Mouse (Mus musculus): ENCODE measurements around the gene Ano1. TPM values are rescaled to one million over a fixed set of nuclear protein-coding genes. Genes with fewer than 3 reads are reported as not detected.

Gene Ano1
- polyA plus RNA-seq, 1 experiment from 2014 or later, result 9.7 TPM

DNA sequence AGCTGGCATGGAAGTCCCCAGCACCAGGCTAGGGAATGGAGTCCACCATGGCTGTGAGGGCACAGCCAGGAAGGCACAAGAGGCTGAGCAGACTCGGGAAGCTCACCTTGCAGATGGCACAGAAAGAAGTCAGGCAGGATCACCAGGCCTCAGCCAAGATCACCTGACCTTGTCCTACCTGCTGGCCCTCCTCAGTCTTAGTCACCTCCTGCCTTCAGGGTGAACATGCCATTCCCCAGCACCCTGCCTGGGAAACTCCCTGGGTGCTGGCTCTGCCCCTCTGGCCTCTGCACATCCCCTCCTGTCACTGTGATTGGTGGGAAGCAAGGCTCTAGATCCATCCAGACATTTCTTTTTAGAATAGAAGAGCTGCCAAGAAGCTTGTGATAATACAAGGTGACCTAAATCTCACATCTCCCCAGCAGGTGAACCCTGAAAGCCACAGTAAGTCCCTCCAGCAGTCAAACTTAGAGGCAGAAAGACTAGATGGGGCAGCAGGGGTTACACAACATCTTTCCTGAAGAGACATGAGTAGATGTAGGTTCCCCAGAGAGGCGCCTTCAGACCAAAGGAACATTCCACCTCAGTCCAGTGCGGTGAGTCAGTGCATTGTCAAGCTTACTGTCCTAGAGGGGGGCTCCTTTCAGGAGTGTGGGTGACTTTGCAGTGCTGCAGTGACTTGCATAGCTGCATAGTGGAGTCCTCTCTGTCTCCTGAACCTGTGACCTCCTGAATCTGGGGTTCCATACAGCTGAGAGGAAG, 184.7 kb downstream of the Ano1 start:
- no peak overlapping the region for H3K4me3 ChIP-seq
- no peaks in the 10 kb centered on the region for H3K27me3 ChIP-seq
- WGBS, result 70% methylated on average over 3 of the region's 3 CpGs
- no peak for ATAC-seq (ENCODE audit: insufficient number of reproducible peaks, low FRiP score, low TSS enrichment, low read depth)
- no peak overlapping the region for H3K27ac ChIP-seq
- no peaks in the 10 kb centered on the region for H3K9me3 ChIP-seq
- no peak overlapping the region for H3K4me2 ChIP-seq
- no peak overlapping the region for H3K9ac ChIP-seq
- H3K4me1 ChIP-seq, result peaks cover 9% of the 10 kb centered on the region; the same call in 1 of the 2 replicates
- H3K36me3 ChIP-seq, result no peaks in the 10 kb centered on the region

DNA sequence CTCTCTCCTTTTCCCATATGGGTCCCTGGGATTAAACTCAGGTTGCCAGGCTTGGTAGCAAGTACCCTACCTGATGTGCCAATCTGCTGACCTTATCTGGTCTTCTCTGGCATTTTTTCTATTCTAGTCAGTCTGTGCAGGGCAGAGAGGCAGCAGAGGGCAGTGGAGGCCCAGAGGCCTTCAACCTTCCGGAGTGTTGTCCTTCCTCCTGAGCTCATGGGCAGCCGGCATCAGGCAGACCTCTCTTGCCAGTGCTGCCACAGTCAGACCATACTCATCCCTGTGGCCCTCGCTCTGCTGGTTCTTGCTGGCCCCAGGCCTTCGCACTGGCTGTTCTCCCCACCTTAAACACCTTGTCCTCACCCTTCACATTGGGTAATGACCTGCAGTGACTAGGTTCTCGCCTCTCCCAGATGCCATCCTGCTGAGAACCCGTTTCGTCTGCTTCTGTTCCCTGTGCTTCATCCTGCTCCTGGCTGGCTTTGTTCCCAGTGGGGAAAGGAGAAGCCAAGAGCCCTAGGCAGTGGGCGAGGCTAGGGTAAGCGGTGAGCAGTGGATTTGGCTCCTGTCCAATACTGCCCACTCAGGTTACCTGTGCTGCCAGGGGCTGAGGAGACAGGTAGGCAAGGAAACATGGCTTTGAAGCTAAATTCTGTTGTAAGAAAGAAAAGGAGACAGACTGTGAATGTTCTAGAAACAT, 188.2 kb downstream of the Ano1 start:
- ATAC-seq (ENCODE audit: insufficient number of reproducible peaks, low FRiP score, low TSS enrichment, low read depth), result no peak
- no peak overlapping the region for H3K9ac ChIP-seq
- no peak overlapping the region for H3K4me2 ChIP-seq
- no peaks in the 10 kb centered on the region for H3K27me3 ChIP-seq
- no peaks in the 10 kb centered on the region for H3K9me3 ChIP-seq
- 45% methylated on average over 9 of the region's 9 CpGs for WGBS
- no peak overlapping the region for H3K4me3 ChIP-seq
- peak overlapping the region; percentile 50; the same call in 1 of the 2 replicates for H3K27ac ChIP-seq
- H3K4me1 ChIP-seq, result peaks cover 5% of the 10 kb centered on the region; the same call in 1 of the 2 replicates
- no peaks in the 10 kb centered on the region for H3K36me3 ChIP-seq

DNA sequence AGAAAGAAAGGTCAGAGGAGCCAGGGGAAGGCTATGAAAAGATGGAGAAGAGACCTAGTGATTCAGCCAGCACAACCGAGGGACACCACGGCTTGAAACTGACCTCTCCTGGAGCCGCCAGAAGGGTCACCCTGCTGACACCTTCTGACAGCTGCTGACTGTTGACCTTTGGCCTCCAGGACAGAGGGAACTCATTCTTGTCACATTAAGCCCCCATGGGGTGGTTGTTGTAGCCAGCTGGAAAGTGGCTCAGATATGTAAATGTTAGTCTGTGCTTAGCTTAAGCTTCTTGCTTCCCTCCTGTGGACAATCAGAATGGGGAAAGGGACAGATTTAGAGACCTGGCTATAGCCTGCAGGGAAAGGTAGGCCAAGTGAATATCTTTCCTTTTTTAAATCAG, 189.8 kb downstream of the Ano1 start:
- no peak overlapping the region for H3K9ac ChIP-seq
- 23% methylated on average over 3 of the region's 3 CpGs for WGBS
- H3K36me3 ChIP-seq, result no peaks in the 10 kb centered on the region
- H3K4me3 ChIP-seq, result no peak overlapping the region
- H3K4me2 ChIP-seq, result no peak overlapping the region
- H3K9me3 ChIP-seq, result no peaks in the 10 kb centered on the region
- H3K27me3 ChIP-seq, result no peaks in the 10 kb centered on the region
- H3K27ac ChIP-seq, result no peak overlapping the region
- peaks cover 5% of the 10 kb centered on the region; the same call in 1 of the 2 replicates for H3K4me1 ChIP-seq
- ATAC-seq (ENCODE audit: insufficient number of reproducible peaks, low FRiP score, low TSS enrichment, low read depth), result no peak

DNA sequence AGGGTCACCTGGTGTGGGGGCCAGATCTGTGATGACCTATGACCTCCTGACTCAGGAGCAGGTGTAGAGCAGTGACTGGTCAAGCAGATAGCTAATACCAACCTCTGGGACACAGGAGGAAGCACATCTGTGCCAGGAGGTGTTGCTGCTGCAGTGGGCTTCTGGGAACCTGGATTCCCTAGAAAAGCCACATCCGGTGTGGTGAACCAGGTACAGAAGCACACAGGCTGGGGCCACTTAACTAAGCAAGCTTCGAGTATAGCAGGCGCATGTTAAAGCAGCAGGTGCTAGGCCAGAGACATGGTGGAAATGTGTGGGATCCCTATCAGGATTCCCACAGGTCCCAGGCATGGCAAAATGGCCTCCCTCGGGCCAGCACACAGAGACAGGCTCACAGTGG, 191.2 kb downstream of the Ano1 start:
- Histone ChIP-seq H3K27ac (no peak overlapping the region), H3K4me1 (peaks cover 5% of the 10 kb centered on the region; the same call in 1 of the 2 replicates), H3K4me2 (no peak overlapping the region), H3K27me3 (peaks cover 3% of the 10 kb centered on the region; the same call in 1 of the 2 replicates), H3K4me3 (no peak overlapping the region), H3K9me3 (no peaks in the 10 kb centered on the region), H3K9ac (no peak overlapping the region), H3K36me3 (no peaks in the 10 kb centered on the region)
- 79% methylated on average over 4 of the region's 4 CpGs for WGBS
- ATAC-seq (ENCODE audit: insufficient number of reproducible peaks, low FRiP score, low TSS enrichment, low read depth), result no peak

DNA sequence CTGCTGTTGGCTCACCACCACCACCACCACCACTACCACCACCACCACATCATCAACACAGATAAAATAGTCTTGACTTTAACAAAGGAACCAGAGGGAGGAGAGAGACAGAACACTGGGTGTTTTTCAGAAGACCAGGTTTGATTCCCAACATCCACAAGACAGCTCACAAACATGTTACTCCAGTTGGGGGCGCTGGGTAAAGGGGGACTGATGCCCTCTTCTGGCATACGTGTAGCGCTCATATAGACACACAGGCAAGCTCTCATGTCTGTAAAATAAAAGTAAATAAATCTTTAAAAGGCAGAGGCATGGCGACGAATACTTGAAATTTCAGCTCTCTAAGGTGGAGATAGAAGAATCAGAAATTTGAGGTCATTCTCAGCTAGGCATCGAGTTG, 193.2 kb downstream of the Ano1 start:
- H3K4me1 ChIP-seq, result peaks cover 5% of the 10 kb centered on the region; the same call in 1 of the 2 replicates
- 55% methylated on average over 6 of the region's 6 CpGs for WGBS
- no peak overlapping the region for H3K4me2 ChIP-seq
- H3K36me3 ChIP-seq, result no peaks in the 10 kb centered on the region
- no peak overlapping the region for H3K4me3 ChIP-seq
- H3K9ac ChIP-seq, result no peak overlapping the region
- no peaks in the 10 kb centered on the region for H3K9me3 ChIP-seq
- H3K27ac ChIP-seq, result no peak overlapping the region
- ATAC-seq (ENCODE audit: insufficient number of reproducible peaks, low FRiP score, low TSS enrichment, low read depth), result no peak
- peaks cover 8% of the 10 kb centered on the region for H3K27me3 ChIP-seq

DNA sequence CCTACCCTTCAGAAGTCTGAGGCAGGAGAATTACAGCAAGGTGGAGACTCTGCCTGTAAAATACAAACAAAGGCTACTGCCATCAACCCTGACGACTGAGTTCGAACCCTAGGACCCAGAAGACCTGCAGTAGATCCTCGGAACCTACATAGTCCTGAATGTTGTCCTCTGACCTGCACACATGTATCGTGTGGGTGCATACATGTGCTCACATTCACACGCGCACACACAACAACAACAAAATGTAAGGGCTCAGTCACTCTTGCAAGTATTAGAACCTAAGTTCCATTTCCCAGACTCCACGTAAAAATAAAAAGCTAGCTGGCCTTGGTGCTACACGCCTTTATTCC, 197.7 kb downstream of the Ano1 start:
- H3K4me3 ChIP-seq, result peak overlapping the region; percentile 98
- peak overlapping the region; percentile 6 for H3K27ac ChIP-seq
- peak overlapping the region; percentile 56 for H3K9ac ChIP-seq
- 22% methylated on average over 8 of the region's 8 CpGs for WGBS
- no peaks in the 10 kb centered on the region for H3K9me3 ChIP-seq
- H3K4me2 ChIP-seq, result peak overlapping the region; percentile 77
- no peak for ATAC-seq (ENCODE audit: insufficient number of reproducible peaks, low FRiP score, low TSS enrichment, low read depth)
- H3K36me3 ChIP-seq, result peaks cover 30% of the 10 kb centered on the region
- H3K4me1 ChIP-seq, result peaks cover 18% of the 10 kb centered on the region
- peaks cover 8% of the 10 kb centered on the region for H3K27me3 ChIP-seq

DNA sequence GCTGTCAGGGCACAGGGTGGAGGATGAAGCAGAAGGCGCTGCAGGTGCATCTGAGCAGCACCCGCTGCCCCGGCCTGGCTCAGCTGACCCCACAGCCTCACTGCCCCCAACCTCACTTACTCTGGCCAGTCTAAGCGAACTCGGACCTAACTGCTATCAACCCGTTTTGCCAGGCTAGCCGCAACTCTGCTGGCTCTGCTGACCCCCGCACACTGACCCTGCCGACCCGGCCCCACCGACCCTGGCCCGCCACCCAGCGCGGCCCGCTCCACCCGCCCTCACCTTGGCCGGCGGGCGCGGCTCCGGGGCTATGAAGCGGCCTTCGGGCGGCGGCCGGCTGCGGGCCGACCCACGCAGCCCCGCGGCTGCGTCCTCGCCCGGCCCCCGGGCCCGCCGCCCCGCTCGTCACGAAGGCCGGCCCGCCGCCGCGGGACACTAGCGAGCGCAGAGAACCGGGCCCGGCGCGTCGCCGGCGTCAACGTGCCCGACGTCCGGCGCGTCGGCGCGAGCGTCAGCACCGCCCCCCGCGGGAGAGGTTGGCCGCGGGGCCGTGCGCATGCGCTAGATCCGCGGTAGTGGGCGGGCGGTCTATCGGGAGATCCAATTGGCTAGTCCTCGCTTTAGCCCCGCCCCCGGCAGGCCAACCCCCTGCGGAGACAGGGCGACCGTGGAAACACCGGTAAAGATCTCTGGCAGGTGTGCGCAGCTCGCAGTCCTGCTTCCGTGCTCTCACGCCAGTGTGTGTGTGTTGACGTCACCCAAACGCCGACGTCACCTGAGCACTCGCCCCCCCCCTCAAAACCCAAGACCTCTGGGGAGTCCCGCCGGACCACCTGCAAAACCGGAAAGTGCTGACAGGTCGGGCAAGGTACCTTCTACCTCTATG, 198.3 kb downstream of the Ano1 start, which contains the start of gene Ppfia1:
Gene Ppfia1, minus strand, starts transcription at position 493 of the 886 bp plus-strand sequence.
- peak within 1 kb of the TSS; percentile 71 for H3K27ac ChIP-seq

DNA sequence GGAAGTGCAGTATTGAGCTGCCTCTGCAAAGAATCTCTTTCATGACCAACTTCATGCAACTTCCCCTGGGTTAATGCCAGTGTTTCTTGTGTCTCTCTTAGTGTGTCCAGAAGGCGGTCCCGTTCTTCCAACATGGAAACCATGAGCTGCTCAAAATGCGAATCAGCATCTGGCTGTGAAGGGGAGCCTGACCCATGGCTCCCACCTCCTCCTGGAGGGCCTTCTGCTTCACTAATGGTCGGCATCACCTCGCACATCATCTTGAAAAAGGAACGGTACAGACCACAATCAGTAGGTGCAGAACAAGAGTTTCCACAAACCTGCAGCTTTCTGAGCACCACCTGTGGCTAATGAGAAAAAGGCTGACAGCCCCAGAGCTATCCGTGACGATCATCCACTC, 199.5 kb downstream of the Ano1 start:
- Histone ChIP-seq H3K27ac (no peak overlapping the region), H3K36me3 (peaks cover 38% of the 10 kb centered on the region), H3K9me3 (no peaks in the 10 kb centered on the region), H3K27me3 (peaks cover 8% of the 10 kb centered on the region), H3K4me2 (peak overlapping the region; percentile 77), H3K4me1 (peaks cover 18% of the 10 kb centered on the region), H3K4me3 (peak overlapping the region; percentile 98), H3K9ac (peak overlapping the region; percentile 100)
- no peak for ATAC-seq (ENCODE audit: insufficient number of reproducible peaks, low FRiP score, low TSS enrichment, low read depth)
- WGBS, result 84% methylated on average over 8 of the region's 8 CpGs

More for the DNA sequence above, 198.3 kb downstream of the Ano1 start, which contains the start of gene Ppfia1:
- peaks cover 18% of the 10 kb centered on the region for H3K4me1 ChIP-seq
- H3K4me2 ChIP-seq, result peak within 1 kb of the TSS; percentile 77
- peak; percentile 94 for ATAC-seq (ENCODE audit: insufficient number of reproducible peaks, low FRiP score, low TSS enrichment, low read depth)
- H3K9me3 ChIP-seq, result no peaks in the 10 kb centered on the region
- H3K27me3 ChIP-seq, result peaks cover 8% of the 10 kb centered on the region
- peak within 1 kb of the TSS; percentile 100 for H3K9ac ChIP-seq
- peak within 1 kb of the TSS; percentile 98 for H3K4me3 ChIP-seq
- peaks cover 34% of the 10 kb centered on the region for H3K36me3 ChIP-seq
- under 1% methylated on average over 95 of the region's 97 CpGs for WGBS

DNA sequence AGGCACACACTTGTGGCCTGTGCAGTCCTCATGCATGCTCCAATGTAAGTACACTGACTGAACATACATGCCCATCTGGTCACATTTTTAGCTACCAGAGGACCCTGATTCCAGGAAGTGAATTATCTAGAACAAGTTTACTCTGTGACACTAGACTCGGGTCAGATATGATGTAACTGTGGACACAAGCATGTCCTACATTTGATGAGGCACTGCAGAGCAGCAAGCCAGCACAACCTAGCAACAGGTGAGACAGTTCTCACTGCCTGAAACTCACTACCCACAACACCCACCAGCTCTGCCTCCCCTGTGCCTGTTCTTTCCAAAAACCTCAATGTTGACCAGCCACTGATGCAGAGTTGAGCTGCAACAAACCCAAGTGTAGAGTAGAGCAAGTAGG, 201.0 kb downstream of the Ano1 start:
- Histone ChIP-seq H3K4me1 (peaks cover 18% of the 10 kb centered on the region), H3K27ac (no peak overlapping the region), H3K4me2 (no peak overlapping the region), H3K9me3 (no peaks in the 10 kb centered on the region), H3K9ac (no peak overlapping the region), H3K4me3 (no peak overlapping the region), H3K36me3 (peaks cover 38% of the 10 kb centered on the region), H3K27me3 (peaks cover 7% of the 10 kb centered on the region)
- WGBS, result 88% methylated on average over 1 of the region's 1 CpGs
- no peak for ATAC-seq (ENCODE audit: insufficient number of reproducible peaks, low FRiP score, low TSS enrichment, low read depth)

DNA sequence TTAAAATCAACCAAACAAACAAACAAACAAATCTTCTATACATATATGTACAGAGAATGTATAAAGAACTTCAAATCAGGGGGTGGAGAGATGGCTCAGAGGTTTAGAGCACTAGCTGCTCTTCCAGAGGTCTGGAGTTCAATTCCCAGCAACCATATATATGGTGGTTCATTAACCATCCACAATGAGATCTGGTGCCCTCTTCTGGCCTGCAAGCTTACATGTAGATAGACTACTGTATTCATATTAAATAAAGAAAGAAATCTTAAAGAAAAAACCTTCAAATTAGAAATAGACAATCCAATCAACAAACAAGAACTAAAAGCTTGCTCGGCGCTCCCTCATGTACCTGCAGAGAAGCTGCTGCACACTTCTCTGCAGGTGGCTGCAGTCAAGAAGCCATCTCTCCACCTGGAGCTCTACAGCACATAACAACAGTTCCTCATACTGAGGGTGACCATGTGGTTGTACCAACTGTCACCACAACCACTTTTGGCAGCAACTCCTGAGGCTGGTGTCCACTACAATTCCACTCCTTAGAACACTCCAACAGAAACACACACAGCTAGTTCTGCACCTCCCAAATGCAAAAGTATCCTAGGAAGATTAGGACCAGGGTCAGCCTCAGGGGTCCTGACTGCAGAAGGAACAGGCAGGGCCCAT, 201.7 kb downstream of the Ano1 start:
- no peak overlapping the region for H3K4me3 ChIP-seq
- peaks cover 38% of the 10 kb centered on the region for H3K36me3 ChIP-seq
- H3K4me1 ChIP-seq, result peaks cover 18% of the 10 kb centered on the region
- no peaks in the 10 kb centered on the region for H3K9me3 ChIP-seq
- H3K4me2 ChIP-seq, result no peak overlapping the region
- ATAC-seq (ENCODE audit: insufficient number of reproducible peaks, low FRiP score, low TSS enrichment, low read depth), result no peak
- no peak overlapping the region for H3K9ac ChIP-seq
- no peak overlapping the region for H3K27ac ChIP-seq
- H3K27me3 ChIP-seq, result no peaks in the 10 kb centered on the region; the same call in 1 of the 2 replicates
- WGBS, result 94% methylated on average over 2 of the region's 2 CpGs

DNA sequence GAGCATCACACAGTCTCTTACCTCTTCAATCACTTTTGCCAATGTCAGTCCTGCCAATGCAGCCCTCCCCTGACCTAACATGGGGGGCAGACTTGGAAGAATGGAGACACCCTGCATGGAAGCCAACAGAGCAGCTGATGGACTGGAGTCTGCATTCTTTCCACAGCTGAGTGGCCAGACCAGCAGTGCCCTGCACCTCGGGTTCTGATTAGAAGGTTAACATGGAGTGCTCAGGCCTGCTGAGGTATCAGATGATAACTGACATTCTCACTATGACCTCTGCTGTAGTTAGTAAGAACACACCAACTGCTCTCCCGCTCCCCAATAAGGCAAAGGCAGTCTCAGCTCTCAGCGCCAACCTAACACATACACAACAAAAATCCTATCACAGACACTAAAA, 206.5 kb downstream of the Ano1 start:
- Histone ChIP-seq H3K4me2 (no peak overlapping the region), H3K36me3 (peaks cover 18% of the 10 kb centered on the region), H3K27me3 (no peaks in the 10 kb centered on the region), H3K4me1 (no peaks in the 10 kb centered on the region), H3K9me3 (no peaks in the 10 kb centered on the region), H3K9ac (no peak overlapping the region), H3K27ac (no peak overlapping the region), H3K4me3 (no peak overlapping the region)
- WGBS, result 88% methylated on average over 3 of the region's 3 CpGs
- no peak for ATAC-seq (ENCODE audit: insufficient number of reproducible peaks, low FRiP score, low TSS enrichment, low read depth)

Data from limb, embryonic 15.5 days (tissue).